Mouse (Mus musculus) embryo, embryonic 10.5 days (tissue): ENCODE results near the gene Gm16867.
"Not testable (repeated sequence)": the region's sequence is repeated elsewhere in the genome, so short reads cannot be mapped to it uniquely, and the experiment has no call there.

Experiments used
- DNase-seq: peaks from one replicate; pipeline ENCODE4 v3.0.0-alpha.2; 2015; ENCODE audit warnings: low spot score

Gene Gm16867

DNA sequence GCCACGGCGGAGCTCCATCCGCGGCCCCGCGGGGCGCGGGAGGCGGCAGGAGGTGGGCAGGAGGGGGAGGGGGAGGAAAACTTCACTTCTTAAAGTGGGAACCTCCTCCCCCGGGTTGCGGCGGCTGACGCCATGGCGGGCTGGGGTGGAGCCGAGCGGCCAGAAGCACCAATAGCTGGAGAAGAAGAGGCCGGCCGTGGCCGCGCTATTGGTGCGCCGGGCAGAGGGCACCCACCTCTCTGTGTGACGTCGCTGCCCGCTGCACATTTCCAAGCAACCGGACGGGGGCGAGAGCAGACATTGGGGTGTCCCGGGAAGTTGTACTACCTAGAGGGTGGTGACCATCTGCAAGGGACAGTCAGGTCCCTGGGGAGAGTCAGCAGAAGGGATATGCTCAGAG is at the start of gene Gm16867:
Gene Gm16867, minus strand, starts transcription at position 189 of the 400 bp plus-strand sequence.
- not testable (repeated sequence) for DNase-seq

DNA sequence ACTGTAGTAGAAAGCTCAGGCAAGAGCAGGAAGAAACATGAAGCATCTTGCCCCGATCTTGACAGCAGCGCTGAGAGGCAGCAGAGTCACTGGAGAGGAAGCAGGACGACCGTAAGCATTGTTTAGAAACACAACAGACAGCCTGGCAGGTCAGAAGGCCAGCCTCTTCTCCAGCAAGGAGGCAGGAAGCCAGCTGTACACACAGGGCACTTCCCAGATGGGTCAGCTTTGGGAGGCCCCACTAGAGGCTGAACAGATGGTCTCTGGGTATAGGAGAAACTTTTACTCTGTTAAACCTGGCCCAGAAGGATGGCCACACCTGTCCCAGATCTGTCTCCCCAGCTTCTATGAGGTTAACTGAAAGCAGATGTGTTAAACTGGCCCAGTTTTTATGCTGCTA is 44.1 kb upstream of the Gm16867 start:
- not testable (repeated sequence) for DNase-seq

DNA sequence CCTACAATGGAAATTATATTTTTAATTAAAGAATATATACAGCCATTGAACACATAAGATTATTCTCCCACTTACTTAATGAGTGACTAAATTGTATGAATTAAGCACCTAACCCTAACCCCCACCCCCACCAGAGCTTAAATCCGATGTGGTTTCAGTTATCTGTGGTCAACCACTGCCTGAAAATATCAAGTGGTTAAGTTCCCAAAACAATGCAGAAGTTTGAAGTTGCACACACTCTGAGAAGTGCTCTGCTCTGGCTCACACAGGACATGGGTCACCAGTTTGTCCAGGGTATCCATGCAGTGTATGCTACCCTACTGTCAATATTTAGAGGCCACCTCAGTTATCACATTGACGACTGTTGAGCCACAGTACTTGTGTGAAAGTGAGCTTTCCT is 41.9 kb upstream of the Gm16867 start:
- DNase-seq = not testable (repeated sequence)

DNA sequence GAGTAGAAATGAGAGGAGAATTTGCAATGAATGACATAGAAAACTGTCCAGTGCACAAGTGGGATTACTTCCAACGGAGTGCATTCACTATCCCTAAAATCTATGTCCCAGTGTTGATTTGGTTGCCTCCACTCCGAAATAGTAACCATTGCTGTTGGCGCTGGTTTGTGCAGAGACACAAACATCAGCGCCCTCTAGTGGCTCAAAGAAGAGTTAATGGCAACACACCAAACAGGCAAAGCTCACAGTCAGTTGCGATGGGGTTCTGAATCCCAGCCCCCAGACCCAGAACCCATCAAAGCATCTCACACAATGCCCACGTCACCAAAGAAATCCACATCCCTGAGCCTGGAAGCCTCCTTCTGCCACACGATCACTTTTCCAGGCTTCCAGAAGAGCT is 40.9 kb upstream of the Gm16867 start:
- DNase-seq = not testable (repeated sequence)

DNA sequence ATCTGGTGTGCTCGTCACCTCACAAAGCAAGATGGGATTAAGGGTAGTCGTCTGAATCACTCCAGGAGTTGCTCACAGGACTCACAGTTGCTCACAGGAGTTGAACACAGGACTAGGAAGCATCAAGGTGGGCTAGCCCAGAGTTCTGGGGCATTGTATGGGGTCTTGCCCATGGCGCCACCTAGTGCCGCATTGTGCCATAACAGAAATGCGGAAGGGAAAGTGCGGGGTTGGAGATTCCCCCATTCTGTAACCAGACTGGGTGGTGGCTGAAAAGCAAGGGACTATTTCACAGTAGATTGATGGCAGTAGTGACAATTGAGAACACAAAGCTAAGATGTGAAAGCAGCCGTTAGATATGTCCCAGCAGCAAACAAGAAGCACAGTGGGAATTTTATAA is 39.5 kb upstream of the Gm16867 start:
- DNase-seq = not testable (repeated sequence)

DNA sequence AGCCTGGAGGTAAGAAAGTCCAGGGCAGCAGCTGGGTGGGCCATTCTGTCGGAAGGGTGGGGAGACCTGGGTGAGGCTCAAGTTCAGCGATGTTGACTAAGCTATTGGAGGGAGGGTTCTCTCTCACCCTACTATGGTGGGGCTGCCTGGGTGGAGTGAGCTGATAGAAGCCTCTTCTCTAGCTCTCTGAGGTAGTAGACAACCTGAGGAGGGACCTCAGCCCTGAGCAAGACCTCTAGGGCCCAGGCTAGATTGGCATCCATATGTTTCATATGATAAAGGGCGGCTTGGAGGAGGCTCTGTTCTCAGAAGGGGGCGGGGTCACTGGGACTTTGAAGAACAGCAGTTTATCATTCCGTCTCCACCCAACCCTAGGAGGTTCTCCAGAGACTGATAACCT is 37.0 kb upstream of the Gm16867 start:
- not testable (repeated sequence) for DNase-seq

DNA sequence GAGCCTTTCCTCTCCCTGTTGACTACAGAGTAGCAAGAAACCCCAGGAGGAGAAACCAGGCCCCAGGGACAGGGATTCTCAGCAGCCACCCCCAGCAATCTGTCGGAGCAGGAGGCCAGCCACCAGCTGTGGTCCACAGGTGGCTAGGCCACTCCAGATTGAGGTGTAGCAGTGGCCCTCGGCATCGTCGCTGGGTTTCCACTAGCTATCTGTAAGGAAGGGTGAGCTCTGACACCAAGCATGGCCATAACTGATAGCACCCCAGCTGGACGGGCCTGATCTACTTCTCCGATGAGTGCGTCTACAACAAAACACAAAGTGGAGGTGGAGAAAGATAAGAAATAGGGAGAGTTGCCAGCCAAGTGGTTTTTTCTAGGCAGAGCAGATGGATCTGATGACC is 33.4 kb upstream of the Gm16867 start:
- not testable (repeated sequence) for DNase-seq

DNA sequence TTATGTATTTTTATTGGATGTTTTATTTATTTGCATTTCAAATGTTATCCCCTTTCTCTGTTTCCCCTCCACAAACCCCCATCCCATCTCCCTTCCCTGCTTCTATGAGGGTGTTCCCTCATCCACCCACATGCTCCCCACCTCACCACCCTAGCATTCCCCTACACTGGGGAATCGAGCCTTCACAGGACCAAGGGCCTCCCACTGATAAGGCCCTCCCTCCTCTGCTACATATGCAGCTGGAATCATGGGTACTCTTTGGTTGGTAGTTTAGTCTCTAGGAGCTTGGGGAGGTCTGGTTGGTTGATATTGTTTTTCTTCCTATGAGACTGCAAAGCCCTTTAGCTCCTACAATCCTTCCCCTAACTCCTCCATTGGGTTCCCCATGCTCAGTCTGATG is 23.0 kb upstream of the Gm16867 start:
- not testable (repeated sequence) for DNase-seq

DNA sequence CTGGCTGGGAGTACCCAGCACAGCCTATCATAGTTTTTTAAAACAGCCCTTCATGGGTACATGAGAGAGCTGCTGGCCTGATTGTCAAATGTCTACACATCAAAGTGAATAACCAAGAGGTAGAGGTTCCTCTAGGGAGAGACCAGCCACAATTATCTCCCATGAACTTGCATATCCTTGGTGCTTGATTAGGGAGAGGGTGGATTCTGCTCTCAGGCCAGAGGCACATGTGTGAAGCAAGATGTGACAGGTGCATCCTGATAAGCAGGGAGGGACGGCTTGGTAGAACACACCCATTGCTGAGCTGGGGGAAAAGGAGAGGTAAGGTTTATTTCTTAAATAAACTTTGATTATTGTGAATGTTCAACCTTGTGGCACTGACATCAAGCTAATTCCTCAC is 19.8 kb upstream of the Gm16867 start:
- not testable (repeated sequence) for DNase-seq

DNA sequence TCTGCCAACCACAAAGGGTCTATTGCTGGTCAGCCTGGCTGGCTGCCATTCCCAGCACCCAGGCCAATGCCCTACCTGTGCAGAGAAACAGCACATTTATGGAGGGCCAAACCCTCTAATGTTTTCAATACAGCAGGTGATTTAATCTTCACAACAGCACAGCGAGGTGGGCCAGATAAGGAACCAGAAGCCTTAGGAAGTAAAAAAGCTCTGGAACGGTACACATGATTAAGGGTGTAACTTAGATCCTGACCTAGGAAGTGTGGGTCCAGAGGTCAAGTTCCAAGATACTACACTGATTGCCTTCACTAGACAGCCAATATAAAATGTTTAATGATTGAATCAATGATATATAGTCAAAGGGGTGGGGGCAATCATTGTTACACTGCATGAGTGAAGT is 17.6 kb upstream of the Gm16867 start:
- not testable (repeated sequence) for DNase-seq

DNA sequence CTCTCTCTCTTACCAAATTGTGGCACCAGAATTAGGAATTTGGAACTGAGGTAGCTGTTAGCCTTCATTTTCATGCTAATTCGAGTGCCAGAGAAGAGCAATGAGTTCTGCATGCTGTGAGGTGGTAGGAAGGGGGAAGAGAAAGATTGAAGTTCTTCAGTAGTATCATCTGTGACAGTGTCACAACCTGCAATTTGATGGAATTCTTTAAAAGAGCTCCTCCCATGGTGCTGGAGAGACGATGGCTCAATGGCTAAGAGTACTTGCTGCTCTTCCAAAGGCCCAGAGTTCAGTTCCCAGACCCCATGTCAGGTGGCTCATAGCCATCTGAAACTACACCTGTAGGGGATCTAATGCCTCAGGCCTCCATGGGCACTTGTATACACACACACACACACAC is 9.3 kb upstream of the Gm16867 start, which contains the start of gene Gm27179:
Gene Gm27179, minus strand, starts transcription at position 101 of the 400 bp plus-strand sequence.
- not testable (repeated sequence) for DNase-seq

DNA sequence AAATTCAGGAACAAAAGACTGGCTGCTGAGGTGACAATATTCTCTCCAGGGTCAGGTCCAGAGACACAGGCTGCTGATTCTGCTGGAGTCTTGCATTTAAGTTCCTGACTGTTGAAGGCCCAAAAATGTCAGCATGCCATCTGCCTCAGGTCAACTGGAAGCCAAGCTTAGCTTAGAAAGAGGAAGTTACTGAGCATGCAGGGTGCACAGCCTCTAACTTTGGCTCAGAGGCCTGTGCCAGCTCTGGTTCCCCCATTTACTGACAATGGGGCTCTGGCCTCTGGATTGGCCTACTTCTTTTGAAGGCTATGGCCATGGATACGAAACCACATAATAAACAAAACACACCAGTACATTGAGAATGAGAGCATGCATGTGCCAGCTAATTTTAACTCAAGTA is 3.8 kb upstream of the Gm16867 start:
- DNase-seq = not testable (repeated sequence)

DNA sequence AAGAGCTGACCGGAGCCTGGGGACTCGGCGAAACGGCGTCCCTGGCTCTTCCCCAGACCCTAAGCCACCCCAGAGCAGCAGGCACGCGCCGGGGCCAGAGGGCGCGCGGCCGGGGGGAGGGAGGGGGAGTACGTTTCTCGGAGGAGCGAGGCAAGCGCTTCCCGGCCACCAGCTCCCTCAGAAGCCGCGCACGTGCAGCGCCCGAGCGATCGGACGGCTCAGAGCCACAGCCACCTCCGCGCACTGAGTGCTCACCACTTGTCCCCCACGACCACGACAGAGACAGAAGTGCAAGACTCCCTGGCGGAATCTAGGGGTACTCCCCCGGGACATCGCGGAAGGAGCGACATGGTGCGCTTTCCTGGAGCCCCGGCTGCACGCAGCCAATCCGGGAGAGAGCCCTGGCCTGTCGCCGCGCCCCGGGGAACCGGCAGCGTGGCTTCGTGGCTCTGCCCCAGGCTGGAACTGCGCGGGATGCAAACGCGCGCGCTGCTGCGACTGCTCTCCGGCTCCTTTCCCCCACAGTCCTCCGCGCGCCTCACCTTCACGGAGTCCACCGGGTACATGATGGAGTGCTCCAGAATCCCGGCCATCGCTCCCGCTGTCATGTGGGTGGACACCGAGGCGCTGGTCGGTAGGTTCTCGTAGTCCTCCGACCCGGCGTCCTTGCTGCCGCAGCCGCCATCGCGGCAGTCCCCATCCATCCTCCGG is 567 bp downstream of the Gm16867 start:
- DNase-seq = not testable (repeated sequence)

DNA sequence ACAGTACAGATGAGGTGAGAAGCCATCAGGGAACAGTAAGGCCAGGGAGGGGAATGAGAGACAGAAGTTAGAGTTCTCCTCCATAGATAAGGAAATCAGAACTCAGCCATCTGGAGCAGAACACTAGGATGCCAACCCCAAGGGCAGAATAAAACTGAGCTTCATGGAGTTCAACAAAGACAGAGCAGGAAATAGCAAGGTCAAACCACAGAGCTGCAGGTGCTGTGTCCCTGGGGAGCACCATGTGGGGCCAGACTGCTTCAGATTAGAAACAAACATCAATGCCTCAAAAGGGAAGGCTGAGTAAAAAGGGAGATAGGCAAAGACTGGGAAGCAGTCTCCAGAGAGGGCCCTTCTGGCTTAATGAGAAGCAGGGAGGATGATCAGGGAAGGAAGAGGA is 6.9 kb downstream of the Gm16867 start:
- DNase-seq = not testable (repeated sequence)

DNA sequence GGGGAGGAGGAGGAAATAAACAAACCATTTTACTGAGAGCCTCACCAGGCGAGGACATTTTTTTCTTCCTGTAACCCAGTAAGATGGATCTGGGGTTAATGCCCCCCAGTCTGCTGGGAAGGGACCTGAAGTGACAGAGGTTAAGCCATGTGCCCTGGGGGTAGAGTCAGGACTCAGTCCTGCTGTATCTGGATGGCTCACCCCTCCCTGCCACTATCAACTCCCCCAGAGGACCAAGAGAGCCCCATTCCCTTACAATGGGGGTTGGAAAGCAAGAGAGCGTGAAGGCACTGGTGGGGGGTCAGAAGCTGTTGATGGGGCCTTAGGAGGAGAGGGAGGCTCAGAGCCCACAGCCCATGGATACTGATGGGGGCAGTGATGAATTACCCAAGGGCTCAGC is 8.2 kb downstream of the Gm16867 start:
- DNase-seq = not testable (repeated sequence)

DNA sequence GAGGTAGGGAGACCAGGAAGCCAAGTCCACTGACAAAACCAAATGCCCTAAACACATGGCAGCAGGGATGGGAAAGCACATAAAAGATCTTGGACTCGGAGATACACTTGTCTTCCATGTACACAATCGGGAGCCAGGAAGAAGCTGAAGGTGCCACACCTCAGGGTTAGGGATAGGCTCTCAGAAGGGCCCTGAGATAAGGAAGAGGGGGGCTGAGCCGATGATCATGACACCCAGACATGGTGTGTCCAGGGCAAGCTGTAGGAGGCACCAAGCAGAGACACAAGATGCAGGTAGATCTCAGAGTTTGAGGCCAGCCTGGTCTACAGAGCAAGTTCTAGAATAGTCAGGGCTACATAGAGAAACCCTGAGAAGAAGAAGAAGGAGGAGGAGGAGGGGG is 8.6 kb downstream of the Gm16867 start:
- DNase-seq = not testable (repeated sequence)

DNA sequence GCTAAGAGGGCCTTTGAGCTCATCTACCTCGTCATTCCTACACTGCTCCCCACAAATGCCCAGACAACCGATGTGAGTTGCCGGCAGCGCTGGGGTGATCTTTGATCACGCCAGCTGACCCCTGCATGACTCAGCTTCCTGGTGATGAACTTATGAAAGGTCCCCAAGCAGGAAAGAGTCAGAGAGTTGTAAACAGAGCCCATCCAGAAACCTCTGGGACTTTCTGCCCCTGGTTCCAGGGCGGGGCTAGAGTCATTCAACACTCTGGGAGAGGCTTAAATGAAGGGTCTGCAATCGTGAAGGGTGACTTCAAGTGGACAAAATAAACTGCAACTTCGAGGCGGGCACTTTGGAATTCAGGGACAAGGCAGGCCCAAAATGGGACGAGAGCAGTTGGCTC is 15.2 kb downstream of the Gm16867 start:
- not testable (repeated sequence) for DNase-seq

DNA sequence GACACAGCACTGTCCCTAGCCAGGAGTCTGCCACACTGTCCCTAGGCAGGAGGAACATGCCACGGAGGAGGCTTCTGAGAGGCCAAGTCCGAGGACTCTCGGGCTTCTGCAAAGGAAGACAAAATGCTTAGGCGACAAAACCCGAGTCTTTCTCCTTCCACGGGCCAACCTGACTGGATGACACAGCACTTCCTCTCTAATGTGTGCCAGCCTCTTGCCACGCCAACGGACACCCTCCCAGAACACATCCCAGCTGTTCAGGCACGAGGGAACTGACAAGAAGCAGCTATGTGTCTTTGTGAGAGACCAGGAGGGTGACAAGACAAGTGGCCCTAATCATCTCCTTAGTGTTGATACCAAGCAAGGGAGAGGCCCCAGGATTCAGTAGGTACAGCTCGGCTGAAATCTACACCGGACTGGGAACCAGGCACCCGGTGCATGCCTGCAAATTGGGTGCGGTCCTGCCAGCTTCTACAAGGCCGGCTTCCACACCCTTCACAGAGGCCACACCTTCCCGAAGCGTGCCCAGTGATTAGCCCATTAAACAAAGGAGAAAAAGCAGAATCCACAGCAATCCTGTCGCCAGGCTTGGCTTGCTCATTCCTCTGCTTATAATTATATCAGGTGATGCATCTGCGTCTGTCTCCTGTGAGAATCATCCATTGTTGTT is 17.6 kb downstream of the Gm16867 start:
- DNase-seq = not testable (repeated sequence)

DNA sequence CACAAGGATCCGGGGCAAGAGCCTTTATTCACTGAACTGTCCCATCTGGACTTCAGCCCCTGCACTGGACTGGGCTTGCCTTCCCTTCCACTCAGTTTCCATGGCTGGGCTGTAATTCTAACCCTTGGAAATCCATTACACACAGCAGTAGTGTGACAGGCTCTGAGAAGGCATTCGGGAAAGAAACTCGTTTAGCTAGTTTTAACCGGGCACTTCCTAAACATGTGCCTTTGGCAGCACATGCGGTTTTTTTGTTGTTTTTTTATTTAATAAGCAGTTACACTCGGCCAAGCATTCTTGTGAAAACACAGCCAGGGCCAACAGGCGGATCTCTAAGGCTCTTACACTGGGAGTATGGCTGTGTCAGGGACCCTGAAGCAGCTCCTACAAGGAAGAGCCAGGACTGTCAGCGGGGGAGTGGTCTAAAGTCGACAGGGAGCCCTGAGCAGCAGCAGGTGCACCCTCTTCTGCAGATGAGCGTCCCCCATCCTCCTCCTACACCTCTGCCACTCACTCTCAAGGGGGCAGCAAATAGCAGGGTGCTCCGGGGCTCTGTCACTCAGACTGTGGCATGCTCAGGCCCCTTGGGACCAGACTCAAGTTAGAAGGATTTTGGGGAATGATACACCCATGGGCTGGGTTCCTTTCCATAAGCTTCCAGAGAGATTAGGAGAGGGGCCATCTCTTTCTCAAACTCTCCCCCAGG is 29.1 kb downstream of the Gm16867 start:
- not testable (repeated sequence) for DNase-seq

DNA sequence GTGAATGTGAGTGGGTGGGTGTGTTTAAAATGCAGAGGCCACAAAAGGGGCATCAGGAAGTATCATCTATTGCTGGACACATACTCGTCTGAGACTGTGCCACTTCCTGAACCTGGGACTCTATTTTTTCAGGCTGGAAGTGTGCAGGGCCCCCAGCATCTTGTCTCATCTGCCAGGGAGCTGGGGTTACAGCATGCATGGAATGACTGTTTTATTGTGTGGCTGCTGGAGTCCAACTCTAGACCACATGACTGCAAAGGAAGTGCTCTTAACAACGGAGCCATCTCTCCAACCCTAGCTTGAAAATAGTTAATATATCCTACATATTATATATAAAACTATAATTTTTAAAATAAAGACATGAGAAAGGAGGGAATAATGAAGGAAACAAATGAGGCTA is 29.8 kb downstream of the Gm16867 start:
- DNase-seq = not testable (repeated sequence)

DNA sequence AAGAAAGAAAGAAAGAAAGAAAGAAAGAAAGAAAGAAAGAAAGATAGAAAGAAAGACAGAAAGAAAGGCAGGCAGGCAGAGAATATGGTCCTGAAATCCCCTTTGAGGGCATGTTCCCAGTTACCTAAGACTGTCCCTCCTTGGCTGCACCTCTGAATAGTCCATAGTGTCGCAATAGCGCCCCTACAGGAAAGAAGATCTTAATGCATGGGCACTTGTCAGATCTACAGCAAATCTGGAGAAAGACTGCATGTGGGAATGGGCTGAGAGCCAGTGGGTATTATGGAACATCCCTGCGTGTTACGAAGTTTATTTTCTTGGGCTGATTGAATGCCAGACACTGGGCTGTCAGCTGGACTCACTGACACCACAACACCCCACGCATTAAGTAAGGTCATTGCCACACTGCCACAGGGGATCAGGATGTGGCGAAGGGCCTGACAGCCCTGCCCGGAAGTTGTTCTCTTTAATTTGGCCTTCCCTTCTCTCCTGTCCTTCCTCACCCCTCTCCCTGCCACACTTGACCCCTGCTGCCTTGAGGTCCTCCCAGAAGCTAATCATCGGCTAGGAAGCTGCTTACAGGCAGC is 32.9 kb downstream of the Gm16867 start:
- DNase-seq = not testable (repeated sequence)

DNA sequence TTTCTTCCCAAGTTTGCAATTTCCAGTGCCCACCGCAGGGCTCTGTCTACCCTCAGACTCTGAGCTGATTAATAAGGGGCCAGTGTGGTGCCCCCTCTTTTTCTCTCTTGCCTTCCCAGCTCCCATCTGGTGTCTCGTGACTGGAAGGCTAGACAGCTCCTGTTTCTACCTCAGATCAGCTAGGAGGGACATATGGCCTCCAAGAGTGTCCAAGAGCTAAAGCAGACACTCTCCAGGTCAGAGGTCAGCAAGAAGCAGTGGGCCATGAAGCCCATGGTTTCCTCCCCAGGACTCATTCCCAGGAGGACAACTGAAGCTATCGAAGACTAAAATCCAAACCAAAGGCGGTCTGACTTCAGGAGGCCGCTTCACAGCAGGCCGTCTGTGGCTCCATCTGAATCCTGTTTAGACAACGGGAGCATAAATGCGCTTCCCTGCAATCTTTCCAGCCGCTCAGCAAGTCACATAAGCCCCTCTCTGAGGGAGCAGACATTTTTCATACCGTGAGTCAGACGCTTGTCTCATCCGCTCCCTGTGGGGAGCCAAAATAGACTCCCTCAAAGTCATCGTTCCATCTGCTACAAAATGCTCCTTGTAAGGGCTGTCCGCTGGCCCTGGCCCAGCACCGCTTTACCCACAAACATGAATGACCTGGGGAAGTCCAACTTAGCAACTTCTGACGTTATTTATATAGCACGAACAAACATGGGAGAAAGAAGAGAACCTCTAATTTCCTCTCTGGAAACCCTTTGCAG is 35.4 kb downstream of the Gm16867 start:
- not testable (repeated sequence) for DNase-seq
